Mouse (Mus musculus) brain, embryonic 14.5 days (tissue): ENCODE data around the gene Gm20807.
"Not testable (repeated sequence)": the region's sequence is repeated elsewhere in the genome, so short reads cannot be mapped to it uniquely, and the experiment has no call there.

Source experiments
- CTCF ChIP-seq: fragments of 200-500 bp; IDR thresholded peaks from 2 replicates; pipeline ENCODE4 v1.5.1; 2012; ENCODE audit warnings: inconsistent platforms, mild to moderate bottlenecking, moderate library complexity, borderline replicate concordance; ENCODE audit not compliant: insufficient read depth, insufficient read length; ENCODE audit errors: extremely low read depth
- POLR2A ChIP-seq: fragments of 200-500 bp; IDR thresholded peaks from 2 replicates; pipeline ENCODE4 v1.6.1; 2012; ENCODE audit warnings: mild to moderate bottlenecking, inconsistent platforms, borderline replicate concordance; ENCODE audit not compliant: poor library complexity, insufficient read depth, insufficient read length, severe bottlenecking; ENCODE audit errors: extremely low read depth

DNA sequence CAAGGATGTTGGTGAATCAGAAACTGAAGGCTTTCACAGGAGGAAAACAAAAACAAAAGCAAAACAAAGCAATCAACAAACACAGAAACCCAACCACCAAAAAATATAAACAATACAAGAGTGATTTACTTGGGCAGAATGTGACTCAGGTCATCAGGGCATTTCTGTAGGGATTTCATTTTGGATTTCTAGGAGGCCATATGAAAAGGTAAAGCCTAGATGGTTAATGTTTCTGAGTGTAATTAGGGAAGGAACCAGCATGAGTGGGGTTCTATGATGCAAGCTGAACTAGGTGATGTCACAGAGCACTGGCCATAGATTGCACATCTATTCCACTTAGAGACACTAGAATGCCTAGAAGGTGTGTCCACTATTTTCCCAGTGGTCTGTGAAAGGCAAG lies at the start of gene Gm20807:
- TF ChIP-seq CTCF, POLR2A: not testable (repeated sequence)
